Mouse (Mus musculus) kidney, postnatal 36 days (tissue): ENCODE data around the gene Schip1.
A peak's percentile ranks its signal among the peaks of the same experiment; 100 is the strongest.

Source experiments
- DNase-seq, 2 experiments: peaks; one replicate each; pipeline ENCODE4 v3.0.0; 2021 to 2022; ENCODE audit warnings: mixed read lengths in 2 of 2

Schip1 gene

DNA sequence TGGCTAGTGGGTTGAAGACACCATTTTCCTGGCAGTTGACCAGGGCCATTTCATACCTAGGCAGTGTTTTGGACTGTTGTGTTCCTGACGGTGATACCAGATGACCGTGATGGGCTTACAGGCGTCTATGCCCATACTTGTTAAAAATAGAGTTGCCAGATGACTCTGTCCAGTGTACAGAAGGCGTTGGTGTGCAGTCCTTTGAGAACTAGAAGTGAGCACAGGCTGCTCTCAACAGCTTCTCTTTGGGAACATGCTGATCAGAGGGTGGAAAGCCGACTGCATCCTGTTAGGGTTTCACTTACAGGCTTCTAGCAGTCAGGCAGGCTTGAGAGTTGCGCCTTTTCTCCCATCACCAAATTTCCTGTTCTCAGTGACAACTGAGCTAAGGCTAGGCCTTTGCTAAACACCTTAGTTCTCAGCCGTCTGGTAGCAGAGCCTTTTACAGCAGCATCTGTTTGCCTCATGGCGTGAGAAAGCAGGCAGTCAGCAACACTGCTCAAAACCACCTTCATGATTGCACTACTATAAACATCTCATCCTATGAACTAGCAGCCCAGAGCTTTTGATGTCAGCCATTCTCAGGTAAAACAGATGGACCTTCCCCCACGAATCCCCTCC is 524.7 kb downstream of the Schip1 start:
- no peak for DNase-seq

- DNase-seq = no peak
These were observed 525.8 kb downstream of the Schip1 start for GRCm38 (mm10) chr3:68590436-68590835.

- DNase-seq = no peak
These were observed 528.0 kb downstream of the Schip1 start for GRCm38 (mm10) chr3:68592575-68592974.

- no peak for DNase-seq
These were observed 528.7 kb downstream of the Schip1 start for GRCm38 (mm10) chr3:68593073-68593867.

DNA sequence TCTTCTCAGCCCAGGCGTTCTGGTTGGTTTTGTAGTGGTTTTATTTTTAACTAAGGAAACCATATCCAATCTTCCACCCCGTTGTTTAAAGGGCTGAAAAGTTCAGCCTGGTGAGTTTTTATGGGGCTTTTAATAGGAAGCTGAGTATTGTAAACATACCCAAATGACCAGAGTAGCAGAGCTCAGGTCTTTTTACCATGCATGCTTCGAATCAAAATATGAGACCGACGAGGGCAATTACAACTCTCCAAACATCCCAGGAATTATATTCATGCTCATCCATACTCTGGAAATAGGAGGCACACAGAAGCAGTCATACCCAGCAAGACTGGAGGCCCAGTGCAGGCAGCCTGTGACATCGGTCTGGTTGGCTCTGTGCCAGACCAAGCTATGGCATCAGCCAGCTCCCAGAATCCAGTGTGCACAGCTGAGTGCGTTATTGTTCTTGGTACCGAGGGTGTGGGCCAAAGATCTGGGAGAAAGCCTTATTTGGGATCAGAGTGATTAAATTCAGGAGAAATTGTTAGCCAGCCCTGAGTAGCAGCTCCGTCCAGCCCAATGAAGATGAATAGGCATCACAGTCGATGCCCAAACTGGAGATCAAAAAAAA is 530.8 kb downstream of the Schip1 start:
- DNase-seq = peak in 1 of 2 experiments; percentile 34

- no peak for DNase-seq
These were observed 532.3 kb downstream of the Schip1 start for GRCm38 (mm10) chr3:68596938-68597337.

DNA sequence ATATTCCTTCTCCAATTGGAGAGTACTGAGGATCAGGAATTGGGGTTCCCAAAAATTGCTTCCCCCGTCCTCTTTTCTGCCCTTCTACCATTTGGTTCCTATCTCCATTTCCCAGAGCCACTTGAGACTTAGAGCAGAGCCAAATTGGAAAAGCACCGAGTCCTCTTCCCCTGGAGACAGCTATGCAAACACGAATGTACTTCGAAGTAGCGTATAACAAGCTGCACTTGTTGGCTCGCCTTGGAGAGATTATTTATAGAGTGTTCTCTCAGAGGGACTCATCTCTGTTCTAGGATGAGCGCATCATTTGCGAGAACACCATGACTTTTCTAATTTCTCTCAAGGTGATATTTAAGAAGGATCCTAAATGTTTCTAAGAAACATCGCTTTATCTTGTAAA is 538.3 kb downstream of the Schip1 start:
- DNase-seq = no peak

- no peak for DNase-seq
These were observed 539.9 kb downstream of the Schip1 start for GRCm38 (mm10) chr3:68604467-68604866.

DNA sequence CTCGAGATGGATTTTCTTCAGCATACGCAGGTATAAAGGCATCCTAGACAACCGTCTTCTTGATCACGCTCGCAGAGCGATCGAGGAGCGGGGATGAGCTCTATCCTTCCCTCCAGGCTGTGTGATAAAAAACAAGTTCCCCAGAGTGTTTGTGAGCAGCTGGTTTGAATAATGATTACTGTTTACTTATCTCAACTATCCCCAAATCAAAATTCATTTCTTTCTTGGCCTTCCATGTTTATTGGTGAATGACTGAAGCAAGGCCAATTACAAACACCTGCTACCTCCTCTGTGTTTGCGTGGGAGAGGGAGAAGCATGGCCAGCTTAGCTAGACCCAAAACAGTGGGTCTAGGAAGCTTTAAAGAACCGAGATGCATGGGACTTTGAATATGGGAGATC is 540.4 kb downstream of the Schip1 start:
- no peak for DNase-seq

- no peak for DNase-seq
These were observed 541.5 kb downstream of the Schip1 start for GRCm38 (mm10) chr3:68605942-68606603.

DNA sequence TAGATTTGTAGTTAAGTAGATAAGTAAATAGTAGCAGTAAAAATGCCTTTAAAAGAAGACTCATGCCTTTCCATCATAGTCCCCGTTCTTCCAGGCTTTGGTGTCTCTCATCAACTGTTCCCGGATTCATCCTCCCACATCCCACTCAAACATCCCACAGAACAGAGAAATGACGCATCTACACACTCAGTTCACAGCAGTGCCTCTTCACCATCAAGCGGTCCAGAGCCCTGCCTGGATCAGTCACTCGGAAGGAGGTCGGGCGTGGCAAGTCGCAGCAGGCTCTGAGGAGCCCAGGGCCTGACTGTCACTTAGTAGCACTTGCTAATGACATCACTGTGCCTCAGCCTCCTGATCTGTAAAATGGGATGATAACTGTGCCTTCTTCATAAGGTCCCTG is 542.1 kb downstream of the Schip1 start:
- DNase-seq = no peak

GRCm38 (mm10) chr3:68607336-68607735 is 542.7 kb downstream of the Schip1 start:
- peak; percentile 31 to 37 for DNase-seq

- peak; percentile 18 to 24 for DNase-seq
These were observed 544.4 kb downstream of the Schip1 start for GRCm38 (mm10) chr3:68608848-68609497.

- no peak for DNase-seq
These were observed 545.4 kb downstream of the Schip1 start for GRCm38 (mm10) chr3:68610011-68610410.

GRCm38 (mm10) chr3:68610598-68611261 is 546.1 kb downstream of the Schip1 start:
- DNase-seq = peak; percentile 47 to 70

DNA sequence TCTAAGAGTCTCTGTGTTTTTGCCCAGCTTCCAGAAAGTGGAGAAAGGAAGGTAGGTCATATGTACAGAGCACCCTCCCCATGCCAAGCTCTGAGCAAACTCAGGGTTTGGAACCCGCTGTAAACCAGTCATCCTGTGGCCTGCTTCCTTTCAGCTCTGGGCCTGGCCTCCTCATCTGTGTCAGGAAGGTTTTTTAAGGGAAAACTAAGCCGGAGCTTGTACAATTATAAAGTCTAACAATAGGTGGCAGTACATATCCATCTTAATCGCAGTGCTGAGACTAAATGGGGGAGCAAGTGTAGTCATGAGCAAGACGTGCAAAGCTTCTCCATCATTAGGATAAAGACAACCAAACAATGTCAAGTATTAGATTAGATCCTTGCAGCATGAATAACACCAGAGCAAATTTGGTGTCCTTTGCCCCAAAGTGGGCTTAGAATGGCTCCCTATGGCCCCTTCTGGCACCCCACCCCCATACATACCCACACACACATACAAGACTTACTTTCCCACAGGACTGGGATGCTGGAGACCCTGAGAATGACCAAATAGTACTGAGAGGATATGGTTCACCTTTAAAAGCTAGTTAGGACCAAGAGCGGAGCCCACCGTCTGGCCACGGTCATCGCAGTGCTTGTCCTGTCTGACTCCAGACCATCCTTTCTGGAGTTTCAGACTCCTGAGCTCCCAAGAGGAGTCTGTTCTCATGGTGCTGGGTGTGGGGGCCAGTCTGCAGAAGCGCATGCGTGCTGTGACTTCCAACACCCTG is 550.6 kb downstream of the Schip1 start:
- peak; percentile 16 to 30 for DNase-seq

DNA sequence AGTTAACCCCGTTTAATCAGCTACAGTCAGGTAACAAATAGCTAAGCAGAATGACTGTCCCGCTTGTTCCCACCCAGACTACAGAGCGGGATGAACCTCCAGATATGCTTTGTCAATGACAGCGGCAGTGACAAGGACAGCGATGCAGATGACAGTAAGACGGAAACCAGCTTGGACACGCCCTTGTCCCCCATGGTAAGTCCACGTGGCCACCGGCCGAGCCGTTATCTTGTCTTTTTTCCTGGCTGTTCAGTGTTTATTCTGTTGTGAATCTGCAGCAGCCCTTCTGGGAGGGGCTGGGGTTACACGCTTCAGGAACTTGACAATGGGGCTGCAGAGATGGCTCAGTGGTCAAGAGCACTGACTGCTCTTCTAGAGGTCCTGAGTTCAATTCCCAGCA is 551.8 kb downstream of the Schip1 start:
- DNase-seq = no peak

DNA sequence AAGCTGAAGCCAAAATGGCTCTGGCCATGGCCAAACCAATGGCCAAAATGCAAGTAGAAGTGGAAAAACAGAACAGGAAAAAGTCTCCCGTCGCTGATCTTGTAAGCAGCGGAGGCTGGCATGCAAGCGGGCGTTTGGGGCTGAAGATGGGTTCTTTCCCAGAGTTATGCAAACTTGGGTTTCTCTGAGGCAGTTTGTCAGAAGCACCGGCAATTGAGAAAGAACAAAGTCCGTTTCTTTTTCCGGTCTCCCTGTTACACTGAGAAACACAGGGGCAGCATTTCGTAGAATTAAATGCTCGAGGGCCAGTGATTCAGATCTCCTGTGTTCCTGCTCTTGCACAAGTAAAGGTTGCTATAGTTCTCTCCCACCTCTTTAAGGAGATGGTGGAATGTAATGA is 553.1 kb downstream of the Schip1 start:
- peak; percentile 34 to 48 for DNase-seq

GRCm38 (mm10) chr3:68619097-68619496 is 554.5 kb downstream of the Schip1 start:
- DNase-seq = no peak

- no peak for DNase-seq
These were observed 557.4 kb downstream of the Schip1 start for GRCm38 (mm10) chr3:68621971-68622370.

DNA sequence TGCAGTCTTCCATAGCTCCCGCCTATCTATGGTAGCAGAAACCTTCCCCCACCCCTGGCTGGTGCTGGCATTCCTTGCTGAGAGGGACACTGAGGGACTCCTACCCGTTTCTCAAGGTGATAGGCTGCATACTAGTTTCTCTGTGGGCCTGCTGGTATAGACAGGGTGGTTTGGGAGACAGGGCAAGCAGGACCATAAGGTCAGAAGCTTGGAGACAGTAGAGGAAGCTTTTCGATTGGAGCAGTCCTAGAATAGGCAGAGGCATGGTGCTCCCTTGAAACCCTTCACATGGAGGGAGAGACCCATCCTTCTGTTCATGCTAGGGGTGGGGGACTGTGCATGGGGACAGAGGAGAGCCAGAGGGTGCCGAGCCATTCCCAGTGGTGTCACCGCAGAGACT is 558.4 kb downstream of the Schip1 start:
- DNase-seq = no peak

DNA sequence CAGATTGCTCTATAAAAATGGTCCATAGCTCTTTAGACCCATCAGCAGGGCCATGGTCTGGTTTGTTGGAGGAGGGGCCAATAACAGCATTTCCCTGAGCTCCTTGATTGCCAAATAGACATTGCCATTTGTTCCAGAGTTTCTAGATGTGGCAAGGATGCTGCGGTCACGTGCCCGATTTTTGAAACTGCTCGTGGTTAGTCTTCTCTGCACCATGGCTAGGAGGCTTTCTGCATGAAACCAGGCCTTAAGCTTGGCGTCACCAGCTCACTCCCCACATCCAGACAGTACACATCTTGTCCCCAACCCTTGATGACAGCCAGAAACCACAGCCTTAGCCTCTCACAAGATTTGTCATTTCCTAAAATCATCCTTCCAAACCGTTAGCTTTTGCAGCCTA is 559.9 kb downstream of the Schip1 start:
- DNase-seq = no peak
